Mouse (Mus musculus) E14TG2a.4 (cell line): ENCODE data around the gene Nfatc4.

ENCODE experiments used
- H3K27me3 ChIP-seq: 2 replicates; pipeline ENCODE4 v1.6.1; 2014; ENCODE audit warnings: low read length, control low read depth; ENCODE audit not compliant: insufficient read depth
- H3K36me3 ChIP-seq: 2 replicates; pipeline ENCODE4 v1.6.1; 2014; ENCODE audit warnings: low read length, control low read depth; ENCODE audit not compliant: insufficient read depth
- H3K4me1 ChIP-seq: replicated peaks from 2 replicates; pipeline ENCODE4 v1.6.1; 2014; ENCODE audit warnings: low read depth, low read length, control low read depth
- H3K4me3 ChIP-seq: replicated peaks from 2 replicates; pipeline ENCODE4 v1.5.1; 2014; ENCODE audit warnings: mild to moderate bottlenecking, low read length
- H3K9me3 ChIP-seq: 2 replicates; pipeline ENCODE4 v1.6.1; 2014; ENCODE audit warnings: low read length, control low read depth
- CTCF ChIP-seq: conservative IDR thresholded peaks from 2 replicates; pipeline ENCODE4 v1.5.1; 2014; ENCODE audit warnings: low read length
- NANOG ChIP-seq: IDR thresholded peaks from 2 replicates; pipeline ENCODE4 v1.6.1; 2014; ENCODE audit warnings: borderline replicate concordance, low read length, mixed read lengths
- POU5F1 ChIP-seq: IDR thresholded peaks from 2 replicates; pipeline ENCODE4 v1.6.1; 2014; ENCODE audit warnings: low read length, borderline replicate concordance

The Nfatc4 gene

GRCm38 (mm10) chr14:55795380-55796163 lies 27.4 kb upstream of the Nfatc4 start:
- H3K9me3 ChIP-seq, result peaks cover 32% of the 10 kb centered on the region
- TF ChIP-seq CTCF (no peak), NANOG (no peak), POU5F1 (no peak)

GRCm38 (mm10) chr14:55814885-55815284 lies 8.1 kb upstream of the Nfatc4 start:
- Histone ChIP-seq H3K36me3 (no peaks in the 10 kb centered on the region), H3K4me1 (peaks cover 39% of the 10 kb centered on the region), H3K27me3 (no peaks in the 10 kb centered on the region), H3K9me3 (peaks cover 33% of the 10 kb centered on the region), H3K4me3 (peak overlapping the region; percentile 73)
- TF ChIP-seq CTCF, result no peak
- TF ChIP-seq POU5F1, result no peak
- no peak for TF ChIP-seq NANOG

More at GRCm38 (mm10) chr14:55795380-55796163, 27.4 kb upstream of the Nfatc4 start:
- no peaks in the 10 kb centered on the region for H3K36me3 ChIP-seq
- H3K27me3 ChIP-seq, result peaks cover 7% of the 10 kb centered on the region
- no peaks in the 10 kb centered on the region for H3K4me1 ChIP-seq
- H3K4me3 ChIP-seq, result no peak overlapping the region

- Histone ChIP-seq H3K27me3 (no peaks in the 10 kb centered on the region), H3K4me3 (peak overlapping the region; percentile 73), H3K4me1 (peaks cover 44% of the 10 kb centered on the region), H3K36me3 (no peaks in the 10 kb centered on the region), H3K9me3 (peaks cover 29% of the 10 kb centered on the region)
- no peak for TF ChIP-seq CTCF
- no peak for TF ChIP-seq POU5F1
- TF ChIP-seq NANOG, result peak; percentile 88
Measured at GRCm38 (mm10) chr14:55815310-55815751, 7.6 kb upstream of the Nfatc4 start.

- no peaks in the 10 kb centered on the region for H3K9me3 ChIP-seq
- no peak overlapping the region for H3K4me3 ChIP-seq
- TF ChIP-seq POU5F1 (no peak), NANOG (no peak), CTCF (no peak)
- H3K36me3 ChIP-seq, result no peaks in the 10 kb centered on the region
- no peaks in the 10 kb centered on the region for H3K27me3 ChIP-seq
- peaks cover 64% of the 10 kb centered on the region for H3K4me1 ChIP-seq
Measured at GRCm38 (mm10) chr14:55819845-55820405, 3.0 kb upstream of the Nfatc4 start.

- H3K4me3 ChIP-seq, result no peak overlapping the region
- H3K9me3 ChIP-seq, result no peaks in the 10 kb centered on the region
- TF ChIP-seq NANOG (no peak), POU5F1 (no peak)
- peaks cover 61% of the 10 kb centered on the region for H3K4me1 ChIP-seq
- no peaks in the 10 kb centered on the region for H3K27me3 ChIP-seq
- H3K36me3 ChIP-seq, result no peaks in the 10 kb centered on the region
Measured at GRCm38 (mm10) chr14:55820576-55820975, 2.4 kb upstream of the Nfatc4 start.

- Histone ChIP-seq H3K4me1 (peaks cover 63% of the 10 kb centered on the region), H3K9me3 (no peaks in the 10 kb centered on the region), H3K27me3 (peaks cover 15% of the 10 kb centered on the region), H3K36me3 (peaks cover 10% of the 10 kb centered on the region), H3K4me3 (peak overlapping the region; percentile 84)
- TF ChIP-seq POU5F1 (no peak), CTCF (peak; percentile 83)
Measured at GRCm38 (mm10) chr14:55822435-55822990, 431 bp upstream of the Nfatc4 start.

GRCm38 (mm10) chr14:55824001-55824480 lies 1.1 kb downstream of the Nfatc4 start:
- TF ChIP-seq NANOG (no peak), CTCF (no peak), POU5F1 (no peak)
- peaks cover 26% of the 10 kb centered on the region for H3K36me3 ChIP-seq
- H3K9me3 ChIP-seq, result no peaks in the 10 kb centered on the region
- H3K4me1 ChIP-seq, result peaks cover 71% of the 10 kb centered on the region
- H3K4me3 ChIP-seq, result peak overlapping the region; percentile 84
- peaks cover 23% of the 10 kb centered on the region for H3K27me3 ChIP-seq

- Histone ChIP-seq H3K4me1 (peaks cover 76% of the 10 kb centered on the region), H3K36me3 (peaks cover 31% of the 10 kb centered on the region), H3K9me3 (no peaks in the 10 kb centered on the region), H3K4me3 (peak overlapping the region; percentile 84), H3K27me3 (peaks cover 23% of the 10 kb centered on the region)
- TF ChIP-seq NANOG (no peak), CTCF (no peak), POU5F1 (no peak)
Measured at GRCm38 (mm10) chr14:55824481-55825215, 1.7 kb downstream of the Nfatc4 start.
